Mouse (Mus musculus) thymus, postnatal 4 days (tissue): ENCODE measurements at regions not wholly inside any gene's neighbourhood (a gene's known extent, or its start where the extent isn't known, plus 50 kb on each side); places are given as distances from the start of the nearest gene placed in this dataset.
"Not testable (repeated sequence)": the region's sequence is repeated elsewhere in the genome, so short reads cannot be mapped to it uniquely, and the experiment has no call there.

Source experiments
- DNase-seq: peaks from one replicate; pipeline ENCODE4 v3.0.0; 2021

GRCm38 (mm10) chr12:5759485-5759884, 384.0 kb upstream of the Klhl29 start:
- no peak for DNase-seq

- DNase-seq, result no peak
These were observed 382.3 kb upstream of the Klhl29 start for GRCm38 (mm10) chr12:5757766-5758165.

- no peak for DNase-seq
These were observed 381.9 kb upstream of the Klhl29 start for GRCm38 (mm10) chr12:5757361-5757760.

GRCm38 (mm10) chr12:5753831-5754230, 378.3 kb upstream of the Klhl29 start:
- DNase-seq, result no peak

- no peak for DNase-seq
These were observed 368.7 kb upstream of the Klhl29 start for GRCm38 (mm10) chr12:5744086-5744709.

- no peak for DNase-seq
These were observed 360.6 kb upstream of the Klhl29 start for GRCm38 (mm10) chr12:5736066-5736465.

GRCm38 (mm10) chr12:5734902-5735301, 359.4 kb upstream of the Klhl29 start:
- no peak for DNase-seq

- no peak for DNase-seq
These were observed 347.6 kb upstream of the Klhl29 start for GRCm38 (mm10) chr12:5723113-5723512.

- peak; percentile 8 for DNase-seq
These were observed 342.0 kb upstream of the Klhl29 start for GRCm38 (mm10) chr12:5717527-5717926.

- no peak for DNase-seq
These were observed 323.4 kb upstream of the Klhl29 start for GRCm38 (mm10) chr12:5698778-5699454.

- no peak for DNase-seq
These were observed 306.7 kb upstream of the Klhl29 start for GRCm38 (mm10) chr12:5682182-5682581.

- DNase-seq, result not testable (repeated sequence)
These were observed 302.6 kb upstream of the Klhl29 start for GRCm38 (mm10) chr12:5678126-5678525.

GRCm38 (mm10) chr12:5668486-5668885, 293.0 kb upstream of the Klhl29 start:
- no peak for DNase-seq

GRCm38 (mm10) chr12:5637571-5638275, 262.2 kb upstream of the Klhl29 start:
- no peak for DNase-seq

- DNase-seq, result no peak
These were observed 258.5 kb upstream of the Klhl29 start for GRCm38 (mm10) chr12:5633971-5634370.

- no peak for DNase-seq
These were observed 225.7 kb upstream of the Klhl29 start for GRCm38 (mm10) chr12:5601084-5601654.

- DNase-seq, result no peak
These were observed 223.9 kb upstream of the Klhl29 start for GRCm38 (mm10) chr12:5599426-5599825.

GRCm38 (mm10) chr12:5598961-5599360, 223.5 kb upstream of the Klhl29 start:
- no peak for DNase-seq

GRCm38 (mm10) chr12:5572831-5573230, 197.3 kb upstream of the Klhl29 start:
- DNase-seq, result no peak

- no peak for DNase-seq
These were observed 193.5 kb upstream of the Klhl29 start for GRCm38 (mm10) chr12:5568941-5569340.

GRCm38 (mm10) chr12:5566231-5566630, 190.7 kb upstream of the Klhl29 start:
- DNase-seq, result no peak

GRCm38 (mm10) chr12:5552607-5553006, 177.1 kb upstream of the Klhl29 start:
- DNase-seq, result no peak

GRCm38 (mm10) chr12:5551901-5552300, 176.4 kb upstream of the Klhl29 start:
- DNase-seq, result no peak

- DNase-seq, result no peak
These were observed 174.3 kb upstream of the Klhl29 start for GRCm38 (mm10) chr12:5549796-5550195.
